Mouse (Mus musculus) midbrain, embryonic 12.5 days (tissue): ENCODE measurements around the gene Gp5. TPM values are rescaled to one million over a fixed set of nuclear protein-coding genes. Genes with fewer than 3 reads are reported as not detected.

Source experiments
- ATAC-seq: fragments of 200-750 bp; cut with Nextera tagmentation; 2 replicates; pipeline ENCODE4 v1.8.0; 2017; ENCODE audit warnings: low read depth, moderate TSS enrichment, moderate library complexity; ENCODE audit not compliant: low FRiP score
- H3K27ac ChIP-seq: fragments of 300-500 bp; sonication (generic); replicated peaks from 2 replicates; pipeline ENCODE4 v1.5.1; 2016; ENCODE audit warnings: mild to moderate bottlenecking
- H3K27me3 ChIP-seq: fragments of 300-500 bp; sonication (generic); 2 replicates; pipeline ENCODE4 v1.6.1; 2016; ENCODE audit warnings: mild to moderate bottlenecking
- H3K36me3 ChIP-seq: fragments of 300-500 bp; sonication (generic); 2 replicates; pipeline ENCODE4 v1.6.1; 2016
- H3K4me1 ChIP-seq: fragments of 300-500 bp; sonication (generic); 2 replicates; pipeline ENCODE4 v1.6.1; 2016
- H3K4me2 ChIP-seq: fragments of 300-500 bp; sonication (generic); replicated peaks from 2 replicates; pipeline ENCODE4 v1.6.1; 2016; ENCODE audit warnings: mild to moderate bottlenecking, moderate library complexity
- H3K4me3 ChIP-seq: fragments of 300-500 bp; sonication (generic); 2 replicates; pipeline ENCODE4 v1.5.1; 2016; ENCODE audit warnings: mild to moderate bottlenecking
- H3K9ac ChIP-seq: fragments of 300-500 bp; sonication (generic); replicated peaks from 2 replicates; pipeline ENCODE4 v1.6.1; 2016; ENCODE audit warnings: mild to moderate bottlenecking, moderate library complexity
- H3K9me3 ChIP-seq: fragments of 300-500 bp; sonication (generic); 2 replicates; pipeline ENCODE4 v1.6.1; 2016; ENCODE audit warnings: mild to moderate bottlenecking
- WGBS: fragments of 180-500 bp; shearing (Covaris S2); methylation state at CpG from one replicate; pipeline ENCODE4 v1.1.7; 2016; 5-methylcytosine and 5-hydroxymethylcytosine counted together
- polyA plus RNA-seq: library from polyadenylated mRNA; unstranded; fragments of >200 nt; fragmentation: Nextera tagmentation; extraction: Ambion mirVana; gene quantifications from 2 replicates; pipeline ENCODE4 v1.2.1, GENCODE M21; 2016

The Gp5 gene
- polyA plus RNA-seq, 1 experiment from 2014 or later: 1.6 TPM

GRCm38 (mm10) chr16:30273065-30273464 is 37.5 kb downstream of the Gp5 start:
- ATAC-seq: no peak
- Histone ChIP-seq H3K27me3 (peaks cover 20% of the 10 kb centered on the region), H3K9ac (no peak overlapping the region), H3K9me3 (no peaks in the 10 kb centered on the region), H3K4me2 (no peak overlapping the region), H3K4me3 (no peak overlapping the region), H3K27ac (no peak overlapping the region), H3K4me1 (peaks cover 12% of the 10 kb centered on the region; the same call in 1 of the 2 replicates), H3K36me3 (no peaks in the 10 kb centered on the region)
- WGBS: 94% methylated on average over 8 of the region's 8 CpGs

- no peak overlapping the region for H3K27ac ChIP-seq
Observed at GRCm38 (mm10) chr16:30271941-30272595, 38.5 kb downstream of the Gp5 start.

GRCm38 (mm10) chr16:30271223-30271761 is 39.3 kb downstream of the Gp5 start:
- H3K27ac ChIP-seq: no peak overlapping the region
- ATAC-seq: no peak
- WGBS: 66% methylated on average over 8 of the region's 8 CpGs
- H3K4me1 ChIP-seq: peaks cover 12% of the 10 kb centered on the region; the same call in 1 of the 2 replicates
- no peak overlapping the region for H3K4me3 ChIP-seq
- H3K9ac ChIP-seq: no peak overlapping the region
- peaks cover 15% of the 10 kb centered on the region for H3K27me3 ChIP-seq
- no peak overlapping the region for H3K4me2 ChIP-seq
- no peaks in the 10 kb centered on the region for H3K9me3 ChIP-seq
- no peaks in the 10 kb centered on the region for H3K36me3 ChIP-seq

More at GRCm38 (mm10) chr16:30271941-30272595, 38.5 kb downstream of the Gp5 start:
- ATAC-seq: no peak
- Histone ChIP-seq H3K4me2 (no peak overlapping the region), H3K9me3 (no peaks in the 10 kb centered on the region), H3K4me1 (peaks cover 12% of the 10 kb centered on the region; the same call in 1 of the 2 replicates), H3K4me3 (no peak overlapping the region), H3K36me3 (no peaks in the 10 kb centered on the region), H3K27me3 (peaks cover 20% of the 10 kb centered on the region), H3K9ac (no peak overlapping the region)
- 66% methylated on average over 6 of the region's 6 CpGs for WGBS

GRCm38 (mm10) chr16:30267359-30267758 is 43.2 kb downstream of the Gp5 start, which contains the start of gene Cpn2:
TSS of gene Cpn2 (minus strand) at chr16:30267499.
- Histone ChIP-seq H3K27me3 (peaks cover 11% of the 10 kb centered on the region; the same call in 1 of the 2 replicates), H3K27ac (no peak within 1 kb of the TSS), H3K36me3 (no peaks in the 10 kb centered on the region), H3K9ac (no peak within 1 kb of the TSS), H3K4me3 (no peak within 1 kb of the TSS), H3K9me3 (no peaks in the 10 kb centered on the region), H3K4me2 (no peak within 1 kb of the TSS), H3K4me1 (peaks cover 9% of the 10 kb centered on the region; the same call in 1 of the 2 replicates)
- WGBS: 75% methylated on average over 5 of the region's 5 CpGs
- ATAC-seq: no peak

GRCm38 (mm10) chr16:30266561-30266960 is 44.0 kb downstream of the Gp5 start:
- no peak overlapping the region for H3K27ac ChIP-seq
- H3K27me3 ChIP-seq: peaks cover 11% of the 10 kb centered on the region; the same call in 1 of the 2 replicates
- ATAC-seq: no peak
- H3K4me2 ChIP-seq: no peak overlapping the region
- H3K36me3 ChIP-seq: no peaks in the 10 kb centered on the region
- no peak overlapping the region for H3K9ac ChIP-seq
- 82% methylated on average over 5 of the region's 5 CpGs for WGBS
- no peak overlapping the region for H3K4me3 ChIP-seq
- peaks cover 5% of the 10 kb centered on the region; the same call in 1 of the 2 replicates for H3K4me1 ChIP-seq
- H3K9me3 ChIP-seq: no peaks in the 10 kb centered on the region

- Histone ChIP-seq H3K27me3 (peaks cover 11% of the 10 kb centered on the region; the same call in 1 of the 2 replicates), H3K9ac (no peak overlapping the region), H3K9me3 (no peaks in the 10 kb centered on the region), H3K4me1 (no peaks in the 10 kb centered on the region), H3K4me2 (no peak overlapping the region), H3K4me3 (no peak overlapping the region), H3K36me3 (no peaks in the 10 kb centered on the region), H3K27ac (no peak overlapping the region)
- no peak for ATAC-seq
- 80% methylated on average over 4 of the region's 4 CpGs for WGBS
Observed at GRCm38 (mm10) chr16:30265611-30266010, 45.0 kb downstream of the Gp5 start.

GRCm38 (mm10) chr16:30263156-30263555 is 47.4 kb downstream of the Gp5 start:
- H3K9ac ChIP-seq: no peak overlapping the region
- H3K9me3 ChIP-seq: no peaks in the 10 kb centered on the region
- no peak for ATAC-seq
- 41% methylated on average over 4 of the region's 4 CpGs for WGBS
- H3K4me1 ChIP-seq: no peaks in the 10 kb centered on the region
- no peaks in the 10 kb centered on the region for H3K36me3 ChIP-seq
- no peak overlapping the region for H3K4me3 ChIP-seq
- peaks cover 11% of the 10 kb centered on the region; the same call in 1 of the 2 replicates for H3K27me3 ChIP-seq
- H3K27ac ChIP-seq: no peak overlapping the region
- H3K4me2 ChIP-seq: no peak overlapping the region

GRCm38 (mm10) chr16:30262664-30263063 is 47.9 kb downstream of the Gp5 start:
- Histone ChIP-seq H3K27me3 (peaks cover 11% of the 10 kb centered on the region; the same call in 1 of the 2 replicates), H3K9me3 (no peaks in the 10 kb centered on the region), H3K9ac (no peak overlapping the region), H3K36me3 (no peaks in the 10 kb centered on the region), H3K4me1 (no peaks in the 10 kb centered on the region), H3K27ac (no peak overlapping the region), H3K4me2 (no peak overlapping the region), H3K4me3 (no peak overlapping the region)
- WGBS: 2% methylated on average over 2 of the region's 2 CpGs
- ATAC-seq: 0 out of 2 replicates have a peak, but pooled peaks have one; percentile 16

GRCm38 (mm10) chr16:30262157-30262556 is 48.4 kb downstream of the Gp5 start:
- no peak overlapping the region for H3K9ac ChIP-seq
- H3K27ac ChIP-seq: no peak overlapping the region
- no peaks in the 10 kb centered on the region for H3K4me1 ChIP-seq
- H3K9me3 ChIP-seq: no peaks in the 10 kb centered on the region
- peaks cover 11% of the 10 kb centered on the region; the same call in 1 of the 2 replicates for H3K27me3 ChIP-seq
- H3K4me2 ChIP-seq: no peak overlapping the region
- 84% methylated on average over 10 of the region's 10 CpGs for WGBS
- H3K4me3 ChIP-seq: no peak overlapping the region
- H3K36me3 ChIP-seq: no peaks in the 10 kb centered on the region
- ATAC-seq: no peak

- H3K27me3 ChIP-seq: peaks cover 18% of the 10 kb centered on the region
- no peak overlapping the region for H3K27ac ChIP-seq
- ATAC-seq: no peak
- 87% methylated on average over 9 of the region's 9 CpGs for WGBS
- H3K36me3 ChIP-seq: no peaks in the 10 kb centered on the region
- H3K4me3 ChIP-seq: no peak overlapping the region
- no peaks in the 10 kb centered on the region for H3K9me3 ChIP-seq
- H3K4me1 ChIP-seq: no peaks in the 10 kb centered on the region
- no peak overlapping the region for H3K9ac ChIP-seq
- H3K4me2 ChIP-seq: no peak overlapping the region
Observed at GRCm38 (mm10) chr16:30261341-30261740, 49.2 kb downstream of the Gp5 start.

- Histone ChIP-seq H3K9me3 (no peaks in the 10 kb centered on the region), H3K4me2 (no peak overlapping the region), H3K9ac (no peak overlapping the region), H3K4me3 (no peak overlapping the region), H3K4me1 (no peaks in the 10 kb centered on the region), H3K36me3 (no peaks in the 10 kb centered on the region), H3K27me3 (peaks cover 14% of the 10 kb centered on the region), H3K27ac (no peak overlapping the region)
- no peak for ATAC-seq
- 93% methylated on average over 15 of the region's 15 CpGs for WGBS
Observed at GRCm38 (mm10) chr16:30260012-30260635, 50.5 kb downstream of the Gp5 start.

GRCm38 (mm10) chr16:30259444-30259843 is 51.1 kb downstream of the Gp5 start:
- Histone ChIP-seq H3K36me3 (no peaks in the 10 kb centered on the region), H3K4me1 (no peaks in the 10 kb centered on the region), H3K27ac (no peak overlapping the region), H3K4me3 (no peak overlapping the region), H3K9ac (no peak overlapping the region), H3K4me2 (no peak overlapping the region), H3K27me3 (peaks cover 15% of the 10 kb centered on the region; the same call in 1 of the 2 replicates), H3K9me3 (no peaks in the 10 kb centered on the region)
- 87% methylated on average over 10 of the region's 10 CpGs for WGBS
- ATAC-seq: no peak
